Mouse (Mus musculus): ENCODE results near the gene Ldb1. TPM values are rescaled to one million over a fixed set of nuclear protein-coding genes. Genes with fewer than 3 reads are reported as not detected.
A peak's percentile ranks its signal among the peaks of the same experiment; 100 is the strongest.

Ldb1 gene
- polyA plus RNA-seq, 1 experiment from 2014 or later: 130 TPM

DNA sequence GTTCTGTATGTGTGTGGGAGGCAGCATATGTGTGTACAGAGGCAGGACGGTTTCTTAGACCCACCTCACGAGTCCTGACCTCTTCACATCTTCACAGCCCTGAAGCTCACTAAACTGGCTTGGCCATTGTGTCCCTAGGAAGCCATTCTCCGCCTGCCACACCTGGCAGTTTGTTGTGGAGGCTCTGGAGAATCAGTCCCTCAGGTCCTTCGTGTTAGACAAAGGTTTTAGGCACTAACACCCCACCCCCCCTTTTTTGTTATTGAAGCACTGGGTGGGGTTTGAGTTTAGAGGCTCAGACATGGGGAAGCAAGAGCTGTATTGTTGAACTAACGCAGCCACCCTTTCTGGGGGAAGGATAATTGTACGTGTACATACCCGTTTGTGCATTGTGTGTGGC is 28.3 kb upstream of the Ldb1 start:
- no peak for ATAC-seq
- no peak overlapping the region for H3K9ac ChIP-seq (replicated peaks; ENCODE audit: low read depth, low read length)
- H3K4me1 ChIP-seq (replicated peaks; ENCODE audit: control insufficient read depth, insufficient read depth, low read length): peaks cover 17% of the 10 kb centered on the region
- no peaks in the 10 kb centered on the region for H3K9me3 ChIP-seq (ENCODE audit: control insufficient read depth, low read length)
- peaks cover 20% of the 10 kb centered on the region for H3K36me3 ChIP-seq (ENCODE audit: control insufficient read depth, insufficient read depth)
- WGBS: 79% methylated on average over 7 of the region's 7 CpGs
- H3K27ac ChIP-seq (ENCODE audit: low read length): no peak overlapping the region
- H3K4me2 ChIP-seq (ENCODE audit: low read length): no peak overlapping the region
- no peaks in the 10 kb centered on the region for H3K27me3 ChIP-seq (replicated peaks; ENCODE audit: control insufficient read depth, insufficient read depth, low read length)
- H3K4me3 ChIP-seq (replicated peaks; ENCODE audit: low read length): no peak overlapping the region

DNA sequence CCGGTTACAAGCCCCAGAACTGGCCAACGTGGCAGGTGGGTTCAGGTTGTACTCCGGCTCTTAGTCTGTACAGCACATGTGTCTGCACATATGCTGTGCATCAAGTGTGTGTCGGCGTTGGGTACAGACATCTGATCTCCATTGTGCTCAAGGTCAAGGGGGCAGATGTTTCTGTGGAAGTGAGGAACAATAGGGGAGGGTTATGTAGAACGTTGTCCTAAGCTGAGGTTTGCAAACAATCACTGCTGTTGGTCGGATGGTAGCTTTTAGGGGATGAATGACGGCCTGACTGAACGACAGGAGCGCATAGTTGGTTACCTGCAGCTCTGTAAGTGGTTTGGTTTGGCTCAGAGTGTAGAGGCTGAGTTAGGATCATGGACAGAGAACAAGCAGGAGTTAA is 23.0 kb upstream of the Ldb1 start:
- no peak overlapping the region for H3K9ac ChIP-seq (replicated peaks; ENCODE audit: low read depth, low read length)
- 86% methylated on average over 10 of the region's 10 CpGs for WGBS

DNA sequence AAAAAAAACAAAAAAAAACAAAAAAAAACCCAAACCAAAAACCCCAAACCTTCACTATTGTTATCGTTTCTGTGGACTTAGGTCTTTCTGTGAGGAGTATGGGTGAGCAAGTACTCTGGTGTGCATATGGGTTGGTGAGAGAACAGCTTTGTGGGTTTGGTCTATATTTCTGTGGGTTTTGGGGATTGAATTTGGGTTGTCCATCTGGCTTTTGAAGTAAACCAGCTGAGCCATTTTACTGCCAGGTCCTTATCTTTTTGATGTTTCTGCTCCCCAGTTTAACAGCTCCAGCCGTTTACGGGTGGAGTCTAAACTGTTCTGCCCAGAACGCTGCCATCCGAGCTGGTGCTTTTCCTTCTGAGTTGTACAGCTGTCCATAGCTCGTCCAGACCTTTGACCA is 15.8 kb upstream of the Ldb1 start:
- 86% methylated on average over 6 of the region's 6 CpGs for WGBS
- ATAC-seq: no peak
- Histone ChIP-seq H3K4me2 (ENCODE audit: low read length) (no peak overlapping the region), H3K36me3 (ENCODE audit: control insufficient read depth, insufficient read depth) (peaks cover 23% of the 10 kb centered on the region), H3K9me3 (ENCODE audit: control insufficient read depth, low read length) (no peaks in the 10 kb centered on the region), H3K4me3 (replicated peaks; ENCODE audit: low read length) (no peak overlapping the region), H3K9ac (replicated peaks; ENCODE audit: low read depth, low read length) (no peak overlapping the region), H3K4me1 (replicated peaks; ENCODE audit: control insufficient read depth, insufficient read depth, low read length) (peaks cover 10% of the 10 kb centered on the region), H3K27ac (ENCODE audit: low read length) (no peak overlapping the region), H3K27me3 (replicated peaks; ENCODE audit: control insufficient read depth, insufficient read depth, low read length) (no peaks in the 10 kb centered on the region)

More for the DNA sequence above, 23.0 kb upstream of the Ldb1 start:
- Histone ChIP-seq H3K27me3 (replicated peaks; ENCODE audit: control insufficient read depth, insufficient read depth, low read length) (no peaks in the 10 kb centered on the region), H3K4me1 (replicated peaks; ENCODE audit: control insufficient read depth, insufficient read depth, low read length) (no peaks in the 10 kb centered on the region), H3K27ac (ENCODE audit: low read length) (no peak overlapping the region), H3K9me3 (ENCODE audit: control insufficient read depth, low read length) (no peaks in the 10 kb centered on the region), H3K36me3 (ENCODE audit: control insufficient read depth, insufficient read depth) (peaks cover 43% of the 10 kb centered on the region), H3K4me2 (ENCODE audit: low read length) (no peak overlapping the region), H3K4me3 (replicated peaks; ENCODE audit: low read length) (no peak overlapping the region)
- no peak for ATAC-seq

DNA sequence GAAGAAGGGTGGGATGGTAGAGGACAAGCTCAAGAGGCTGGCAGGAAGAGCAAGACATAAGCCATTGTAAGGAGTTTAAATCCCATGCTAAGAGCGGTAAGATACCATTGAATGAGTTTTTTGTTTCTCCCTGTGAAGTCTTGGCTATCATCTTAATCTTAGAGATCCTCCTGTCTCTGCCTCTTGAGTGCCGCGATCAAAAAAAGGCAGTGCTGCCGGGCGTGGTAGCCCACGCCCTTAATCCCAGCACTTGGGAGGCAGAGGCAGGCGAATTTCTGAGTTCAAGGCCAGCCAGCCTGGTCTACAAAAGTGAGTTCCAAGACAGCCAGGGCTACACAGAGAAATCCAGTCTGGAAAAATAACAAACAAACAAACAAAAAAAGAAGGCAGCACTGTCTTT is 13.5 kb upstream of the Ldb1 start:
- no peaks in the 10 kb centered on the region for H3K9me3 ChIP-seq (ENCODE audit: control insufficient read depth, low read length)
- H3K4me1 ChIP-seq (replicated peaks; ENCODE audit: control insufficient read depth, insufficient read depth, low read length): peaks cover 10% of the 10 kb centered on the region
- ATAC-seq: no peak
- no peak overlapping the region for H3K4me3 ChIP-seq (replicated peaks; ENCODE audit: low read length)
- no peaks in the 10 kb centered on the region for H3K27me3 ChIP-seq (replicated peaks; ENCODE audit: control insufficient read depth, insufficient read depth, low read length)
- WGBS: 97% methylated on average over 7 of the region's 7 CpGs
- no peak overlapping the region for H3K4me2 ChIP-seq (ENCODE audit: low read length)
- H3K9ac ChIP-seq (replicated peaks; ENCODE audit: low read depth, low read length): no peak overlapping the region
- H3K27ac ChIP-seq (ENCODE audit: low read length): no peak overlapping the region
- H3K36me3 ChIP-seq (ENCODE audit: control insufficient read depth, insufficient read depth): peaks cover 7% of the 10 kb centered on the region; the same call in 1 of the 2 replicates

DNA sequence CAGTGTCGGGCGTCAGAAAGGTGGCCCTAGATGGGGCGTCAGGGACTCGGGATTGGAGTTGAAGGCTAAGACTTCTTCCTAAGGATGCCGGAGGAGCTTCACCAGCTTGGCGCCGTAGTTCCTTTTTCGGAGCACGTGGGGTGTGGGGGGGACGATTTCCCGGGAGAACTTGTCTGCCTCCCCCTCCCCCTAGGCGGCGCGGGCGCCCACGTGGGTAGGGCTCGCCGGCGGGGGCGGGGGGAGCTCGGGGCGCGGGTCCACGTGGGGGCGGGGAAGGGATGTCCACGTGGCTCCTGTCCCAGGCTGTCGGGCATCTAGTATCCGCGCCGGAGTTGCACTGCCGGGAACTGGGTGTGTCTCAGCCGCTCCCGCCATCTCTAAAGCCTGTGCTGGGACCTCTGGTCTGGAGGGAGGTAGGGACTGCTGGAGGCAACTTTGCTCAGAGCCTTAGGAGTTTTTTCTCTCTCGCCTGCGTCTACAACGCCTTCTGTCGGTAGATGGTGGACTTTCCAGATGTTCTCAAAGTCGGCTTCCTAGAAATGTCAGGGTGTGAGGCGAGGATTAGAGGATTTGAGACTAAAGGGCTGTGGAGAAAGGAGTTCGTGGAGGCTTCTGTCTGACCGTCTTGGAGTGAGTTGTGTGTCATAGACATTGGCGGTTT is 12.1 kb upstream of the Ldb1 start:
- Histone ChIP-seq H3K36me3 (ENCODE audit: control insufficient read depth, insufficient read depth) (no peaks in the 10 kb centered on the region), H3K27ac (ENCODE audit: low read length) (peak overlapping the region; percentile 88), H3K9me3 (ENCODE audit: control insufficient read depth, low read length) (no peaks in the 10 kb centered on the region), H3K4me1 (replicated peaks; ENCODE audit: control insufficient read depth, insufficient read depth, low read length) (peaks cover 10% of the 10 kb centered on the region), H3K4me3 (replicated peaks; ENCODE audit: low read length) (peak overlapping the region; percentile 99), H3K4me2 (ENCODE audit: low read length) (peak overlapping the region; percentile 92), H3K27me3 (replicated peaks; ENCODE audit: control insufficient read depth, insufficient read depth, low read length) (no peaks in the 10 kb centered on the region), H3K9ac (replicated peaks; ENCODE audit: low read depth, low read length) (peak overlapping the region; percentile 82)
- peak; percentile 39 for ATAC-seq
- under 1% methylated on average over 40 of the region's 42 CpGs for WGBS

DNA sequence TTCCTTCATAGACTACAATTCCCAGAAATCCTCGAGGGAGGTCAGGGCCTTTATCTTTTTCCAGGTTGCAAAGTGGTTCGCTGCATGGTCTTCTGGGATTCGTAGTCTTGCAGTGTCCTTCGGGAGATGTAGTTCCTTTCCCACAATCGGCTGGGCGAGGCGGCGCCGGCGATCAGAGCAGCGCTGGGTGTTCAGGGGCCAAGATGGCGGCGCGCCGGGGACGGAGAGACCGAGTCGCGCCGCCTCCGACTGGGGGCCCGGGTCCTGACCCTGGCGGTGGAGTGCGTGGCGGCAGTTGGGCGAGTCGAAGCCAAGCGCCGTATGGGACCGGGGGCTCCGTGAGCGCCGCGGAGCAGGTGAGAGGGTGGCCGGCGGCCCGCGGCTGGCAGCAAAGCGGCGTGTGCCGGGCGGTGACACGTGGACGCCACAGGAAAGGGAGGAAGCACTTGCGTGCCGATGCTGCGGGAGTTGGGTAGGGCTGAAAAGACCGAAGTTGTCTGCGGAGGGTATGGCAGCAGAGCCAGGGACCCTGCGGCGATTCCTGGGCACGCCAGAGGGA is 11.5 kb upstream of the Ldb1 start:
- peak overlapping the region; percentile 92 for H3K4me2 ChIP-seq (ENCODE audit: low read length)
- peak overlapping the region; percentile 82 for H3K9ac ChIP-seq (replicated peaks; ENCODE audit: low read depth, low read length)
- peak overlapping the region; percentile 99 for H3K4me3 ChIP-seq (replicated peaks; ENCODE audit: low read length)
- 0% methylated on average over 52 of the region's 52 CpGs for WGBS
- H3K4me1 ChIP-seq (replicated peaks; ENCODE audit: control insufficient read depth, insufficient read depth, low read length): peaks cover 10% of the 10 kb centered on the region
- peak overlapping the region; percentile 88 for H3K27ac ChIP-seq (ENCODE audit: low read length)
- no peaks in the 10 kb centered on the region for H3K36me3 ChIP-seq (ENCODE audit: control insufficient read depth, insufficient read depth)
- ATAC-seq: peak; percentile 99
- no peaks in the 10 kb centered on the region for H3K27me3 ChIP-seq (replicated peaks; ENCODE audit: control insufficient read depth, insufficient read depth, low read length)
- no peaks in the 10 kb centered on the region for H3K9me3 ChIP-seq (ENCODE audit: control insufficient read depth, low read length)

DNA sequence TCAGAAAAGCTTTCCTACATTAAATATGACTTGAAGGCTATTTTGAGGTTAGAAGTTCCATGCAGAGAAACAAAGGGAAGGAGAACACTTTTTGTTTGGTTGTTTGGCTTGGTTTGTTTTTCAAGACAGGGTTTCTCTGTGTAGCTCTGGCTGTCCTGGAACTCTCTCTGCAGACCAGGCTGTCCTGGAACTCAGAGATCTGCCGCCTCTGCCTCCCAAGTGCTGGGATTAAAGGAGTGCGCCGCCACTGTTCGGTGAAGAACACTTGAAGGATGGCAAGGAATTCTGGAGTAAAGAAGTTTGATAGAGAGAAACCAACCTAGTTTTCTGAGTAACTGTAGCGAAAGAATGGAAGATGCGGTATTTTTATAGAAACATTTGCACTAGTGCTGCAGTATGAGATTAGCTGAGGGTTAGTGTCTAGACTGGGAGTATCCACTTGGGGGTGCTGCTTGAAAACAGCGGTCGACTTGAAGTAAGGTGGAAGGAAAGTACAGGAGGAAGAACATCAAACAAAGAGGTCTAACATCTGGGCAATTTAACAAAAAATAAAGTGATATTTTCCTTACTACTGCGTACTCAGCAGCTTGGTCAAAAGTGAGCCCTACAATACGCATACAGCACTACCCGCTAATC is 10.9 kb upstream of the Ldb1 start:
- WGBS: under 1% methylated on average over 11 of the region's 11 CpGs
- peak overlapping the region; percentile 63; the same call in 1 of the 2 replicates for H3K27ac ChIP-seq (ENCODE audit: low read length)
- H3K4me1 ChIP-seq (replicated peaks; ENCODE audit: control insufficient read depth, insufficient read depth, low read length): peaks cover 10% of the 10 kb centered on the region

DNA sequence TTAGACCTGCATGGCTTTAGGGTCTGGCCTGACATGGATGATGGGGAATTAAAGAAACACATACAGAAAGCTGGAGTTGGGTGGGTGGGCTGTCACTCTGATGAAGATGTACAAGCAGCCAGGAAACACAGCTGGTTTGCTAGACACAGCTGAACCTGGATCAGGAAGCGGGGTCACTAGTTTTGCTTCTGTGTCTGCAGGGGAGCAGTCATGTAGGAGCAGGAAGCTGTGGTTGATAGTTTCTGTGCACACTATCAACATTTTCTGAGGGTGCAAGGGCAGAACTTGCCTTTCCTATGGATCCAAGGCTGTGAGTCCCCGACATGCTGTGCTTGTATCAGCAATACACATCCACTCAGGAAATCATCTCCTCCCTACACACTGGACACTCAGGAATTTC is 5.4 kb upstream of the Ldb1 start:
- no peak overlapping the region for H3K9ac ChIP-seq (replicated peaks; ENCODE audit: low read depth, low read length)
- H3K36me3 ChIP-seq (ENCODE audit: control insufficient read depth, insufficient read depth): no peaks in the 10 kb centered on the region
- no peaks in the 10 kb centered on the region for H3K9me3 ChIP-seq (ENCODE audit: control insufficient read depth, low read length)
- no peak overlapping the region for H3K4me2 ChIP-seq (ENCODE audit: low read length)
- WGBS: 89% methylated on average over 2 of the region's 2 CpGs
- H3K4me3 ChIP-seq (replicated peaks; ENCODE audit: low read length): no peak overlapping the region
- peaks cover 11% of the 10 kb centered on the region for H3K4me1 ChIP-seq (replicated peaks; ENCODE audit: control insufficient read depth, insufficient read depth, low read length)
- no peak overlapping the region for H3K27ac ChIP-seq (ENCODE audit: low read length)
- ATAC-seq: no peak
- no peaks in the 10 kb centered on the region for H3K27me3 ChIP-seq (replicated peaks; ENCODE audit: control insufficient read depth, insufficient read depth, low read length)

More for the DNA sequence above, 10.9 kb upstream of the Ldb1 start:
- H3K36me3 ChIP-seq (ENCODE audit: control insufficient read depth, insufficient read depth): no peaks in the 10 kb centered on the region
- peak overlapping the region; percentile 99 for H3K4me3 ChIP-seq (replicated peaks; ENCODE audit: low read length)
- peak overlapping the region; percentile 46 for H3K4me2 ChIP-seq (ENCODE audit: low read length)
- peak; percentile 85 for ATAC-seq
- no peaks in the 10 kb centered on the region for H3K9me3 ChIP-seq (ENCODE audit: control insufficient read depth, low read length)
- H3K27me3 ChIP-seq (replicated peaks; ENCODE audit: control insufficient read depth, insufficient read depth, low read length): no peaks in the 10 kb centered on the region
- H3K9ac ChIP-seq (replicated peaks; ENCODE audit: low read depth, low read length): peak overlapping the region; percentile 42

DNA sequence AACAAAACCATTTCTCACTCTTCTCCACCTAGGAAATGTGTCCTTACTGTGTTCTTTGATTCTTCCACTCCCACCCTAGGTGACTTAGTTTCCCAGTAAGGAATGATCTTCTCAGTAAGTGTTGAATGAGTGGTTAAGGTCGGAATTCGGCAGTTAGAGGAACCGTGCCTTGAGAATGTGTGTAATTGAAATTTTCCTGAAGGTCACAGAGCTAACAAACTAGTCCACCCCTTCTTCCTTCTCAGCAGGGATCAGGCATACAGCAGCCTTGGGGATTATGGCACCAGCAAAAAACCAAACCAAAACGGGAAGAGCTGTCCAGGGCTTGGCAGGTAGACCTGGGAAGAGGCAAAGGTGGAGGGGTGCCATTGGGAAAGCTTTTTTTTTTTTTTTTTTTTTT is 4.1 kb upstream of the Ldb1 start:
- H3K9me3 ChIP-seq (ENCODE audit: control insufficient read depth, low read length): no peaks in the 10 kb centered on the region
- no peak overlapping the region for H3K9ac ChIP-seq (replicated peaks; ENCODE audit: low read depth, low read length)
- H3K4me3 ChIP-seq (replicated peaks; ENCODE audit: low read length): no peak overlapping the region
- H3K4me1 ChIP-seq (replicated peaks; ENCODE audit: control insufficient read depth, insufficient read depth, low read length): peaks cover 13% of the 10 kb centered on the region
- H3K4me2 ChIP-seq (ENCODE audit: low read length): no peak overlapping the region
- ATAC-seq: no peak
- H3K36me3 ChIP-seq (ENCODE audit: control insufficient read depth, insufficient read depth): no peaks in the 10 kb centered on the region
- H3K27ac ChIP-seq (ENCODE audit: low read length): no peak overlapping the region
- WGBS: 61% methylated on average over 4 of the region's 4 CpGs
- H3K27me3 ChIP-seq (replicated peaks; ENCODE audit: control insufficient read depth, insufficient read depth, low read length): no peaks in the 10 kb centered on the region

All from forebrain, embryonic 16.5 days (tissue).